Mouse (Mus musculus) adrenal gland, adult 2 months (tissue): Measurements from ENCODE around the gene Sdccag8. TPM values are rescaled to one million over a fixed set of nuclear protein-coding genes. Genes with fewer than 3 reads are reported as not detected.

Source experiments
- DNase-seq: peaks from one replicate; pipeline ENCODE4 v3.0.0; 2021
- long read RNA-seq: library from polyadenylated mRNA; stranded (forward); transcript quantifications from one replicate; pipeline ENCODE4 v2.0.0, GENCODE M21; 2021
- polyA plus RNA-seq: library from polyadenylated mRNA; depleted of rRNA; stranded (reverse); fragments of >200 nt; gene quantifications from 2 replicates; pipeline ENCODE4 v1.2.3, GENCODE M21; 2012; rRNA removed
- total RNA-seq, 2 experiments: library from RNA; stranded (reverse); gene quantifications; 2 replicates each; pipeline ENCODE4 v1.2.3; 2021

Gene Sdccag8
- total RNA-seq (10 to 100 TPM in 1 of 2 experiments, 1 to 10 TPM in 1; 8.3 to 11.1 TPM), polyA plus RNA-seq (2.1 and 2.3 TPM in 2 replicates)
- long read RNA-seq, transcript Sdccag8-201 (18 exons, 2,776 nt): major isoform, 7 of 11 reads
- long read RNA-seq, partial matches to known transcripts: 2 of 11 reads
- long read RNA-seq, other reads (novel, unspliced or antisense): 2 of 11 reads

DNA sequence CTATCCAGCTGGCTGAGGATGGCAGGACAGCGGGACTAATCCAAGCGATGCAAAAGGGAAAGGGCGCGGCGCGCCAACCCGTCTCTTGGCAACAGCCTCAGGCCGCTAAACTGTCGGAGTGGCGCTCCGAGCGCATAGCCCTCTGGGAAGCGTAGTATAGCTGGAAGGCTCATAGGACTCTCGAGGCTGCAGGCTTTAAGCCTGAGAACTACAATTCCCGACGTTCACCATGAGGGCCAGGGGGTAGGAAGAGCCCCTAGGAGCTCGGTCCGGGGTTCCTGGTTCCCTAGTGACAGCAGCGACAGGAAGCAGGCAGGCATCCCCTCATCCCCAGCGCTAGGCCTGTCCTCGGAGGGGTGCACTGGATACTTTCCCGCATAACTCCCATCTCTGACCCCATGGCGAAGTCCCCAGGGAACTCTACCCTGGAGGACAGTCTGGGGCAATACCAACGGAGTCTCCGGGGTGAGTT is at the start of gene Sdccag8:
Sdccag8 (plus strand) TSS at position 70 of the 472 bp plus-strand sequence.
- DNase-seq: peak; percentile 96

DNA sequence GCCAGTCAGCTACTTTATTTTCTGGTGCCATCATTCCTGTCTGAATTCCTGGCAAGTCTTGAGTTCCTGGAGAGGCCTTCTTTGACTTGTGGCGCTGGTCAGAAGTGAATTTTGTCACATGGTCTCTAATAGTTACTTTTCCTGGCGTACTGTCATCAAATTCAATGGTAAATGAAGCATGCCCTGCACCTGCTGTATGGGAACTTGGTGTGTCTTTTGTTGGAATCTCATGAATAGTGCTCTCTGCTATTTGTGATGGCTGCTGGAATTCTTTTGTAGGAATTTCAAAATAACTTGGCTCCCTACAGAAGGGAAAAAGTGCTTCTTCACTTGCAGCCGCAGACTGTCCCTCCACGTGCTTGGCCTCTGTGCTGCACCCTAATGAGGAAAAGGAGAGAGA is 39.9 kb upstream of the Sdccag8 start:
- no peak for DNase-seq

DNA sequence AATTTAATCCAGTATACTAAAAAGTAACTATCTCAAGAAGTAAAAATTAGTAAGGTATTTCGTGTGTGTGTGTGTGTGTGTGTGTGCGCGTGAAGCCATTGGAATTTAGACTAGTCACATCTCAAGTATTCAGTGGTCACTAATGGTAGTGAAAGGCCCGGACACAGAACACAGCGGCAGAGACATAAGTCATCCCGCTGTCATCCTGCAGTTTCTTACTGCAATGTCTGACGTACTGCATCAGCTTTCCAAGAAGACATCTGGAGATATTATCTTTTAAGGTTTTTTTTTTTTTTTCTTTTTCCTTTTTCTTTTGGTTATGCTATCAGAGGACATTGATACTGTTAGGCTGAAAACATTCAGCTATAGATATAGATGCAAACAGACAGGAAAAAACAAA is 25.1 kb upstream of the Sdccag8 start:
- no peak for DNase-seq

DNA sequence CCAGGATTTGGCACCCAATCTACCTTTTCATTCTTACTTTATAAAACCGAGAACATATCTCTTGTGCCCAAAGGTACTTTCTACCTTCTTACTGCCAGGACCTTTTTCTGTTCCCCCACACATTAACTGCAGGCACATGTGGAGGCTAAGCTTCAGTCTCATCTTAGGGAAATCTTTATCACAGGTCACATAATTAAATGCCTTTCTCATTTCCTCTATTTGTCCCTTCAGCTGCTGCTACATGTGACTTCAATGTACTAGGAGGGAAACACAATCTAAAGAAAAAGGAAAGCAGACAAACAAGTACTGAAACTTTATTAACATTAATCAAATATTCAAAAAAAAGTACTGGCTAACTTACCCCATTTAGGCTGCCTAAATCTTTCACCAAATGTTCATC is 22.3 kb upstream of the Sdccag8 start:
- DNase-seq: no peak

DNA sequence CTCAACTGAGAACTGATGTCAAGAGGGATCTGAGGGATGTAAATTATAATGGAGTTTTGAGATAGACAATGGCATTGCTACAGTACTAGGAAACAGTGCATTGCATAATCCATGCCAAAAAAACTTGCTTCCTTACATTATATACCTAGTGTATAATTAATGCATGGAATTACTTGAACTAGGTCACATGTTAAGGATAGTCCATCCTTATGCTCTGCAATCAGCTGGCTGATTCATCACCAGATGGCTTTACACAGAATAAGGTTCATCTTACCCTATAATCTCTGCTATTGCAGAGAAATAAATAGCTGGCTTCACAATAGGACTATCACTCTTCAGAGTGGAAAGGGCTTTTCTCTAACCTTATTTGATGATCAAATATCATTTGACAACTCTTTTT is 15.8 kb upstream of the Sdccag8 start:
- DNase-seq: no peak

DNA sequence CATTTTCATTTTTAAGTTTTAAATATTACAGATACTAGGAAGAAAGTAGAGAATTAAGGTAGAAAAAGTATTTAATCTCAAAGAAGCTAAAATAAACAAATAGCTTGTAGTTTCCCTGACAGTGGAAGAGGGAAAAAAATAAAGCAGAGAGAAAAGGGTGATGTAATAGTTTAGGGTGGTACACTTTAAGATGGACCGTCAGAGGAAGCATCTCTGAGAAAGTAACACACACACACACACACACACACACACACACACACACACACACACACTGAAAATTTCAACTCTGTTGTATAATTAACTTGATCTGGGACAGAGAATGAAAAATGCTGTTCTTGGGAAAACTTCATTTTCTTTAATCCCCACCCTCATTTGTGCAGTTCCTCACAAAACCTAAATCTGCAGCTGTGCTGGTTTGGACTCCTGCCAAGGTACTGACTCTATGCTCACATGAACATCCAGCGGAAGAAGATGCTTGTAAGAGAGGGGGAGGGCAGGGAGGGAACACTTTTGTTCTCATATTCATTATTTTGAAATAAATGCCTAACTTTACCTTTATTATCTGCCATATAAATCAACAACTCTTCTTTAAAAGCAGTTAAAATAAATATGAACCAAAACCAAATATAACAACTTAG is 13.6 kb upstream of the Sdccag8 start:
- DNase-seq: peak; percentile 37

DNA sequence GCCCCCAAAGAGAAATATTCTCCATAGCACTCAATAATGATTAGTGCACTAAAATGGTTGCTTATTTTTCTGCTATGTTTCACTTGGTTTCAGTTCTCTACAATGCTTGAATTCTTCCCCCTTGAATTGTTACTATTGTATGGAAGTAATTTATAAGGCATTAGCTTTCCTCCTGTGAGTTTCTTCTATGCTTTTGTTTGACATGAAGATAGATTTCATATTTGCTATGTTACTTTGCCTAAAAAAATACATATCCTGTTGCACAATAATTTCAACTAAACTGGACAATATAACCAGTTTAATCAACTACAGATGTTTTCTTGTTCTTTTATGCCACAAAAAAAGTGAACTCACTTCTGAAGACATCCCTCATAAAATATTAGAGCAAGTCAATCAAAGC is 4.3 kb upstream of the Sdccag8 start:
- DNase-seq: no peak

DNA sequence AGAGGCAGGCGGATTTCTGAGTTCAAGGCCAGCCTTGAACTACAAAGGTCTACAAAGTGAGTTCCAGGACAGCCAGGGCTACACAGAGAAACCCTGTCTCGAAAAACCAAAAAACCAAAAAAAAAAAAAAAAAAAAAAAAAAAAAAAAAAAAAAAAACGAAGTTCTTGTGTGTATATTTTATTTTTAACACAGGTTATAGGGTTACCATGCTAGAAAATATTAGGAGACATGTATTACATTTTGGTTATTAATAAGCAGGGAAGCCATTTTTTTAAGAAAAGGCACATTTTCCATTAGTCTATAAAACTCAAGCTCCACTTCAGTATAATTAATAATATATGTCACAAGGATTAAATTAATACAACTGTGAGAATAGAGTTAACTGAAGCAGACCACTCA is 2.6 kb upstream of the Sdccag8 start:
- no peak for DNase-seq

DNA sequence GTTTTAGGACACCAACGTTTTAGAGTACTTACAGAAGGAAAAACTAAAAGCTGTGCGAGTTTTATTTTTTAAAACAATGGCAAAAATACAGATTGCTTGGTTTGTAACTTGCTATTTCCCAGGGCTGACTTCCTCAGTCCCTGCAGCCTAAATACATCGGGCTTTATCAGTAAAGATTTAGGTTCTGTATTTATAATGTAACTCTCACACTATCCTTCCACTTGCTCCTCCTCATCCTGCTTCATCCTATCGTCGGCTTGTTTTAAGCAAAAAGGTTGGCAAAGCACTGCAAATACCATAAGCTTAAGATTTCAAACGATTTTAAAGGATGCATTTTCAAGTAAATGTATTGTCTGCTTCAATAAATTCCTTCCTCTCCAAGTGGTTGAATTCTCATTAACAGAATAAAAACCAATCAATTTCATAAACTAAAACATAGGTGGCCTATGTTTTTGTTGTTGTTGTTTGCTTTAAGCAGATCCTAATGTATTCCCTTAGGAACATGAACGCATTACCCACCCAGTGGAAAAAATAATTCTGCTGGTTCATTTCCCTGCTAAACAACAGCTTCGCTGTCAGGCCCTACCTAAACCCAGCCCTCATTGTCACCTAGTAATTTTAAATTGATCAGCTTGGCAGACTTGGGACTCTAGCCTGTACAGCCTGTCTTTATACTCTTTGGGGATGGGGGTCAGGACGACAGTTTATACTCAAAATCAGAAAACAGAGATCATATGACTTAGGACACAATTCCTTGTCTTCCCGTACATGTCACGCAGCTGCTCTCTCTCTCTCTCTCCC is 1.8 kb upstream of the Sdccag8 start:
- DNase-seq: no peak

DNA sequence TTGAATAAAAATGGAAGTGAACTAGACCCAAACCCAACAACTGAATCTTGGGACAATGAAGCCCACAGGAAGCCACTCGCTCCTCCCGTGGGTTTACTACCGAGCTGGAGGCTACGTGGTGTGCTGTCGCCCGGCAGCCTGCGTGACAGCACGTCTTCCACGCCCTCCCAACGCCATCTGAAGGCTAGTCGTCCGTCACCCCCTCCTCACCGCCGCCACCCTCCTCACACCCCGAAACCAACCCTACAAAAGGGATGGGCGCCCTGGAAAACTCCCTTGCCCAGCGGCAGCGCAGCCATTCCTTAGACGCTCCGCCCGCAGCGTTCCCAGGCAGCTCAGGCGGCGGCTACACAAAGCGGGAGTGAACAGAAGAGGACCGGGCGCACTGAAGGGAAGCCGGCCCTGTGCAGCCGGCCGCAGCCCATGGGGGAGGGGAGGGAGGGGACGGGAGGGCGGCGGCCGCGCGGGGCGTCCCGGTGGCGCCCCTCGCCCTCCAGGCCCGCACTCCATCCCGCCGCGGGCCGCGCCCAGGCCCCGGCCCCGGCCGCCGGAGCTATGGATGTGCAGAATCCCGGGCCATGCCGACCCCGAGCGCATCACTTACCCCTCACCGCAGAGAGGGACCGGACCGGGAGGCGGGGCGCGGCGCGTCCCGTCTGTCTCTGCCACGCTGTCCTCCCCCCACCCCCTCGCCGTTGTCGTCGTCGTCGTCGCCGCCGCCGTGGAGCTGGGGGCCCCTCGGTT is 996 bp upstream of the Sdccag8 start:
- DNase-seq: peak; percentile 87

DNA sequence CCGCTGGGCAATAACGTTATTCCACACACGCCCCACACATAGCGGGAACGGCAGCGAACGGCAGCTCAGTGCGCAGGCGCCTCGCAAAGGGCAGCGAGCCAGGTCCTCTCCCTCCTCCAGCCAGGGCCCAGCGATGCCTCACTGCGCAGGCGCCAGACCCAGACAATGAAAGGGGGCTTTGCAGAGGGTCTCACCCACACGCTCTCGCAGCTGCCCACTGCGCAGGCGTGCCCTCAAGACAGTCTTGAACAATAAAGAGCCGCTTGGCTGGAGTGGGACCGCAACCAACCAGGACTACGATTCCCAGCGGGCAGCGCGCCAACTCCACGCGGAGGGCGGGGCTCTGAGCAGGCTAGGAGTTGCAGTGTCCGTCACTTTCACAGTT is 432 bp upstream of the Sdccag8 start, which contains the start of gene Cep170:
Cep170 (minus strand) TSS at position 32 of the 385 bp plus-strand sequence.
- DNase-seq: peak; percentile 98

DNA sequence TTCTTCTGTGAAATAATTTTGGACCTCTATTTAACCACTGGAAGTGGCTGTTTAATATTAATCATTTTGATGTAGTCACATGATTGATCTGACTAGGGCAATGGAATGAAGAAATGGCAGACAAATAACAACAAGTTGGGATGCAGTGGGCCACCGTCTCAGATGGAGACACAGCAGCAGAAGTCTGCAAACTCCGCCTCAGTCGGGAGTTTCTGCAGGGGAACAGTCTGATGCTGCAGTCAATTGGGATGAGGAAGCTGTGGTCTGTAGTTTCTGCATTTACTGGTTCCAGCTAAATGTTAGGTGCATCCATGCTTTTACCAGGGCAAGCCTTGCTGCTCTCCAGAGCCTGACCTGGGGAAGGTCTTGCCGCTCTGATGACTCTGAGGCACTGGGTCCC is 2.3 kb downstream of the Sdccag8 start:
- no peak for DNase-seq

DNA sequence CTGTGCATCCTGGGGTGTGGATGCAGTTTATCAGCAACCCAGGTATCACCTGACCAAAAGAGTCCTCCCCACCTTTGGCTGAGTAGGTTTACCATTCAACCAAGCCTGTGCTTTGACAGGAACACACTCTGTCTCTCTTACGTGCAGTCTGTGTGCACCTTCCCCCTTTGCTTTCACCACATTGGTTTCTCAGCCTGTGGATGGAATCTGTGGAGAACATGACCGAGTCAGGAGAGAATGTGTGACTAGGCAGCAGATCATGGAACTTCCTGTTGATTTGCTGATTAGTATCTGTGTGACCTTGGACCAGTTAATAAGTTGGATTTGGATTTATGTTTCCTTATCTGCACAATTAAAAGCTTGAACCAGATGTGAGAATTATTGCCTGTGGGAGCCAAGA is 3.7 kb downstream of the Sdccag8 start:
- DNase-seq: no peak

DNA sequence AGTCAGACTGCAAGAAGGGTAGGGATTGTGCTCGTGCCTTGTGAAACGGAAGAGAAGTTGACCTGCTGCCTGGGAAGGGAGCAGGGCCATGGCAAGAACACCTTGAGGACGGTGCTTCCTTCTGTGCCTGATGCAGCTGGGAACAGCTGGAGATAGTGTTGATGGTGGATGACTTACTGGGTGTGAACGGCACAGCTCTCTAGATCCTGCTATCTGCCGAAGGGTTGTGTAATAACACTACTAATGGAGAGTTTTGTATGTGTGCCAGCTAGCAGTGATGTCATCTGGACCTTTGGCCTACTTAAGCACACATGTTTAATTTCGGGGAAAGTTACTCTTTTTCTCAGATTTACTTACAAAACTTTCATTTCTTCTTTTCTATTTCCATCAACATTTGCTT is 4.3 kb downstream of the Sdccag8 start:
- peak; percentile 82 for DNase-seq

DNA sequence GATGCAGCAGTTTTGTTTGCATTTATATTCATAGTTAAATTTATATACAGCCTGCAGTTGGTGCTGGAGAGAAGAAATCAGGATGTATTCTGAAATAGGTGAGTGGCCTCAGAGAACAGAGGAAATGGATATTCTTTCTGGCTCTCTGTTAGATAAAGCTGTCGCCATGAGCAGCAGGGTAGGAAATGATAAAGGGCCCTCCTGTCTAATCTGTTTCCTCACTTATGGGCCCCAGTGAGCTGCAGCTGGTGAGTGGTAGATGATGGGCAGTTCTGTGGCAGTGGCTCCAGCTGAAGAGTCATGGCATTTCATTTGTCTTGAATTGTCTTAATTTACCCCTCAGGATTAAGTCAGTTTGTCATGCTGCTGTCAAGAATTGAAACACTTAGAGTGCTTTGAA is 7.5 kb downstream of the Sdccag8 start:
- no peak for DNase-seq

DNA sequence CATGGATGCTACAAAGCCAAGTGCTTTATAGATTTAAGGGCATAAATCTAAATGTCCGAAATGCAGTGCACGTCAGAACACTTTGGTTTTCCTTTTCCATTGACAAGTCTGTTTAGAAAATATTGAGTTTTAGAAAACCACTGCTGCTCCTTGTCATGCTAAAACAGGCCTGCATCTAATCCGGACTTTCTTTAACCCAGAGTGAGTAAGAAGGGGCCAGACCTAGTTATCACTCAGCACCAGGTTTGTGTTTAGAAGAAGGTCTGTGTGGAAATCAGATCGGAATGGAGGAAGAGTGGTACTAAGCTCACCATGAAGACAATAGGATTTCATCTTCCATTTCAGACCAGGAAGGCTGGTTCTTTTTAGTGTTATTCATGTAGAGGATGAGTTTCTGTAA is 8.5 kb downstream of the Sdccag8 start:
- no peak for DNase-seq

DNA sequence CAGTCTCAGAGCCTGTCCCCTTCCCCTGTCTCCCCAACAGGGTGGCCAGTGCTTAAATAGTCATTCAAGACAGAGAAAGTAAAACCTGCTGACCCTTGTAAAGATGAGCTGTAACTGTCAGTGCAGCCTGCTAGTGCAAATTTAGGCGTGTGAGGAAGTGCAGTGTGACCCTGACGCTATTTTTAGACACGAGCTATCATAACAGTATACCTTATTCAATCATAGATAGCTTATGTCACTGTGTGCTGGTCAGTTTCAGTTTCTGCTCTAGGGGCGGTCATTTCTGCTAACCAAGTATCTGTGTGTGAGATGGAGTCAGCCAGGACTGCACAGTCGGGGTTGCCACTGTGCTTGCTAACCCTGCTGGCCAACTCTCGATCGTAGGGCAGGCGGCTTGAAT is 9.4 kb downstream of the Sdccag8 start:
- no peak for DNase-seq

DNA sequence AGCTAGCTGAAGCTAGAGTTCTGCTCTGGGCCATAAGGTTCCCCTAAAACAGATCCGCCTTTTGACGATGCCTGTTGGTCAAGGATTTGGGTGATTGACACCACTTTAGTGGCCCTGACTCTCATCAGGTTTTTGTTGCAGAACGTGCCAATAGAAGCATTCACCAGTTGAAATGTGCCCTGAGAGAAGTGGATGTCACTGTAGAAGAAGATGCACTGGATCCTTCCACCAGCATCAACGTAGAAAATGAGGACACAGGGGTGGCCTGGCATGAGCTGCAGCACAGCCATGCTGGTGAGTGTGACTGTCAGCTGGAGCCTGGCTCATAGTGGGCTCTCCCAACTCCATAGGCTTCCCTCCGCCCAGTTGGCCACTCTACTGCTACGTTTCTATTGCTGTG is 10.2 kb downstream of the Sdccag8 start:
- DNase-seq: no peak

DNA sequence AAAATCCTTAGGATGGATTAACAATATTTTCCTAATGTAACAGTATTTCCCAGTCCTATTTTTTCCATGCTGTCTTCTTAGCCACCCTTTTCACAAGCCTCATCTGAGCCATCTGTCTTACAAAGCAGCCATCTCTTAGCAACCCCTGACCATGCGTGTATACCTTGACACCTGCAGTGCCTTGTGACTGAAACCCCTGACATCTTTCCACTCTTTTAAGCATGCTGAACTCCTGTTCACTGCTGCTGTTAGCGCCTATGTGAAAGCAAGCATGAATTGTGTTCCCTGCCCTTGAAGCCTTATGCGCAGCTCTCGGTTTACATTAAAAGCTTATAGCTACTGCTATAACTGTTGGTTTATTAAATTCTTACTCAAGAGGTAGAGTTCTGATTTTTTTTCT is 10.6 kb downstream of the Sdccag8 start:
- DNase-seq: no peak

DNA sequence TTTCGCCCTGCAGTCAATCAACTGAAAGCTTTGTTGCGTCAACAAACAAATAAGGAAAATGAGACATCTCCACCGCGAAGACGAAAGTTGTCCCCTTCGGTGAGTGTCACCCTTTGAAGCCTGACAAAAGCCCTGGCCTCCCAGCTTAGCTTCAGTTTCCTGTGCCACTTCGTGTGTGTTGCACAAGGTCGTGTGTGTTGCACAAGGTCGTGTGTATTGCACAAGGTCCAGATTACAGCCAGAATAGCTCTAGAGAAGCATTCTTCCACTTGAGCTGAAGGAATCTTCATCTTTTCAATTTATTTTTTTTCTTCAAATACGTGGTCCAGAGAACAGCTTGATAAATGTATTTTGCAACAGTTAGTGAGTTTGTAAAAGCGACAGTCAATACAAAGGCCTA is 11.7 kb downstream of the Sdccag8 start:
- DNase-seq: peak; percentile 73

DNA sequence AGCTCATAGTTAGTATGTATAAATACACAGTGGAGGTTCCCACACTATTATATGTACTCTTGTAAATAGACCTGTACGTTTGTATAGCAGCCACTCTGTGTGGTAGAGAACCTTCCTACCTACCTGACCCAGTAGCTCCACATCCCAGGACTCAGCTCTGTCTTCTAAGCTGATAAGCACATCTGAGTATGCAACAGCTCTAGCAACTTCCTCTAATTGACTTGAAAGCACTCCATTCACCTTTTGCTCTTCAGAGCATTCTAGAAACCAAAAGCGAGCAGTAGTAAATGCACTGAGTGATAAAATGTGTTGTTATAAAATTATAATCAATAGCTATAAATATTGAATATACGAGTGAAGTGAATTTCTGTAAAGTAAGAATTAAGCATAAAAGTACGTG is 12.5 kb downstream of the Sdccag8 start:
- DNase-seq: no peak

DNA sequence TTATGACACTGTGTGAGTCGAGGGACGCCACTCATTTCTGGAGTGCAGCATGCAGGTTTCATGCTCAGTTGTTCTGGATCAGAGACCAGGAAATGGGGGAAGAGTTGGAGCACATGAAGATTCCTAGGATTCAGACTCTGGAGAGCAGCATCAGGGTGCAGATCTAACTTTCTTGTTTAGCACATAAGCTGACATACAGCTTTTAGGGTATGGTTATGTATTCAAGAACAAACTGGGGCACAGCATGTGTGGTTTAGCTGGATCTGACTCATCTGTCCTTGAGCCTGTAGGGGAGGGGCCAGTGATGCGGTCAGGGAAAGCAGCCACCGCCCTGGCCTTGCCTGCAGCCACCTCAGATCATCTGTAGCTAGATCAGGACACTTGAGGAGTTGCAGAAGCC is 12.9 kb downstream of the Sdccag8 start:
- DNase-seq: peak; percentile 94
